Mouse (Mus musculus) G1E (cell line): ENCODE results near the gene Hyal3. TPM values are rescaled to one million over a fixed set of nuclear protein-coding genes. Genes with fewer than 3 reads are reported as not detected.
A peak's percentile ranks its signal among the peaks of the same experiment; 100 is the strongest.

ENCODE experiments used
- ATAC-seq: 2 replicates; pipeline ENCODE4 v1.8.0; 2016; ENCODE audit warnings: mild to moderate bottlenecking; ENCODE audit not compliant: insufficient number of reproducible peaks, poor library complexity, low FRiP score, severe bottlenecking; ENCODE audit errors: extremely low read depth
- DNase-seq: peaks from one replicate; pipeline ENCODE4 v3.0.0; 2012; ENCODE audit warnings: low spot score
- H3K27me3 ChIP-seq: 2 replicates; pipeline ENCODE4 v1.6.1; 2012; ENCODE audit warnings: mild to moderate bottlenecking, low read length, inconsistent platforms; ENCODE audit not compliant: insufficient read depth
- H3K36me3 ChIP-seq: replicated peaks from 2 replicates; pipeline ENCODE3; 2012; ENCODE audit warnings: mild to moderate bottlenecking, inconsistent platforms
- H3K4me1 ChIP-seq: 2 replicates; pipeline ENCODE4 v1.6.1; 2012; ENCODE audit warnings: low read depth, low read length, inconsistent platforms, mixed read lengths; ENCODE audit not compliant: insufficient read depth
- H3K4me3 ChIP-seq: 2 replicates; pipeline ENCODE4 v1.5.1; 2012; ENCODE audit warnings: low read depth, mild to moderate bottlenecking, inconsistent platforms, low read length, moderate library complexity, mixed read lengths
- H3K9me3 ChIP-seq: replicated peaks from 2 replicates; pipeline ENCODE4 v1.6.1; 2012; ENCODE audit warnings: inconsistent platforms
- CTCF ChIP-seq: IDR thresholded peaks from 2 replicates; pipeline ENCODE4 v1.5.1; 2012; ENCODE audit warnings: low read depth, low read length, inconsistent platforms, mixed read lengths
- GATA1 ChIP-seq: IDR thresholded peaks from 2 replicates; pipeline ENCODE4 v1.6.1; 2012; ENCODE audit warnings: borderline replicate concordance, low read length, inconsistent platforms, mixed read lengths
- GATA2 ChIP-seq: IDR thresholded peaks from 2 replicates; pipeline ENCODE4 v1.6.1; 2012; ENCODE audit warnings: low read depth, low read length, inconsistent platforms, borderline replicate concordance
- POLR2AphosphoS5 ChIP-seq: IDR thresholded peaks from 2 replicates; pipeline ENCODE4 v1.6.1; 2012; ENCODE audit warnings: low read depth, low read length, inconsistent platforms; ENCODE audit not compliant: insufficient replicate concordance
- TAL1 ChIP-seq: conservative IDR thresholded peaks from 2 replicates; pipeline ENCODE4 v1.6.1; 2012; ENCODE audit warnings: low read depth, low read length, inconsistent platforms, mixed read lengths
- polyA plus RNA-seq: library from polyadenylated mRNA; stranded (reverse); fragments of >175 nt; gene quantifications from 2 replicates; pipeline ENCODE4 v1.2.3, GENCODE M21; 2012
- total RNA-seq, 2 experiments: library from RNA; stranded (forward) in 1 of 2; stranded (reverse) in 1 of 2; fragments of 200-1000 nt in 1 of 2; fragments of >200 nt in 1 of 2; fragmentation: Nextera tagmentation in 1 of 2; gene quantifications; 2 replicates each; pipeline ENCODE4 v1.2.3; 2014 to 2017

Gene Hyal3
- total and polyA plus RNA-seq, 3 experiments = 0.53 to 4.6 (median 1.4) TPM

GRCm38 (mm10) chr9:107624951-107625350 lies 44.3 kb downstream of the Hyal3 start:
- ATAC-seq (no peak), DNase-seq (no peak)

GRCm38 (mm10) chr9:107625351-107626128 lies 44.9 kb downstream of the Hyal3 start:
- Histone ChIP-seq H3K4me3 (peak overlapping the region; percentile 55; the same call in 1 of the 2 replicates), H3K36me3 (peaks cover 94% of the 10 kb centered on the region), H3K4me1 (peaks cover 72% of the 10 kb centered on the region), H3K27me3 (no peaks in the 10 kb centered on the region), H3K9me3 (no peaks in the 10 kb centered on the region)
- ATAC-seq = no peak
- no peak for TF ChIP-seq CTCF
- no peak for DNase-seq

More at GRCm38 (mm10) chr9:107624951-107625350, 44.3 kb downstream of the Hyal3 start:
- TF ChIP-seq POLR2AphosphoS5 = no peak
- TF ChIP-seq GATA2 = no peak
- TF ChIP-seq GATA1 = no peak
- TF ChIP-seq TAL1 = no peak
- TF ChIP-seq CTCF = no peak
- H3K9me3 ChIP-seq = no peaks in the 10 kb centered on the region
- peak overlapping the region; percentile 55; the same call in 1 of the 2 replicates for H3K4me3 ChIP-seq
- peaks cover 94% of the 10 kb centered on the region for H3K36me3 ChIP-seq
- H3K27me3 ChIP-seq = no peaks in the 10 kb centered on the region
- peaks cover 67% of the 10 kb centered on the region for H3K4me1 ChIP-seq

GRCm38 (mm10) chr9:107626158-107626843 lies 45.7 kb downstream of the Hyal3 start:
- no peak for DNase-seq
- peaks cover 96% of the 10 kb centered on the region for H3K36me3 ChIP-seq
- TF ChIP-seq TAL1 = no peak
- TF ChIP-seq POLR2AphosphoS5 = no peak
- H3K4me3 ChIP-seq = peak overlapping the region; percentile 13; the same call in 1 of the 2 replicates
- no peak for ATAC-seq
- H3K9me3 ChIP-seq = no peaks in the 10 kb centered on the region
- H3K27me3 ChIP-seq = no peaks in the 10 kb centered on the region
- H3K4me1 ChIP-seq = peaks cover 80% of the 10 kb centered on the region

GRCm38 (mm10) chr9:107626844-107627277 lies 46.2 kb downstream of the Hyal3 start:
- TF ChIP-seq CTCF (peak; percentile 69), GATA1 (no peak)
- ATAC-seq = no peak
- no peaks in the 10 kb centered on the region for H3K9me3 ChIP-seq
- no peaks in the 10 kb centered on the region for H3K27me3 ChIP-seq
- H3K4me3 ChIP-seq = peak overlapping the region; percentile 13; the same call in 1 of the 2 replicates
- H3K36me3 ChIP-seq = peaks cover 99% of the 10 kb centered on the region
- DNase-seq = peak; percentile 69
- H3K4me1 ChIP-seq = peaks cover 86% of the 10 kb centered on the region

- no peaks in the 10 kb centered on the region for H3K27me3 ChIP-seq
- TF ChIP-seq GATA1 (no peak), TAL1 (no peak), POLR2AphosphoS5 (no peak), GATA2 (no peak), CTCF (no peak)
- peaks cover 93% of the 10 kb centered on the region for H3K4me1 ChIP-seq
- H3K9me3 ChIP-seq = no peaks in the 10 kb centered on the region
- no peak for ATAC-seq
- H3K36me3 ChIP-seq = peaks cover 100% of the 10 kb centered on the region
- peak overlapping the region; percentile 7; the same call in 1 of the 2 replicates for H3K4me3 ChIP-seq
- no peak for DNase-seq
These were observed 47.0 kb downstream of the Hyal3 start for GRCm38 (mm10) chr9:107627387-107628255.

GRCm38 (mm10) chr9:107628721-107629410 lies 48.2 kb downstream of the Hyal3 start:
- Histone ChIP-seq H3K4me1 (peaks cover 97% of the 10 kb centered on the region), H3K9me3 (no peaks in the 10 kb centered on the region), H3K27me3 (no peaks in the 10 kb centered on the region), H3K4me3 (peak overlapping the region; percentile 67), H3K36me3 (peaks cover 95% of the 10 kb centered on the region)
- DNase-seq (peak; percentile 81), ATAC-seq (peak; percentile 31; the same call in 1 of the 2 replicates)
- no peak for TF ChIP-seq GATA2
- no peak for TF ChIP-seq POLR2AphosphoS5
- TF ChIP-seq TAL1 = no peak
- no peak for TF ChIP-seq GATA1
- TF ChIP-seq CTCF = no peak
